Mouse (Mus musculus) A20 (cell line): ENCODE measurements around the gene Nwd1.
A peak's percentile ranks its signal among the peaks of the same experiment; 100 is the strongest.

ENCODE experiments used
- DNase-seq: peaks from one replicate; pipeline ENCODE4 v3.0.0-alpha.2; 2011; ENCODE audit warnings: low read depth, low spot score

Gene Nwd1

DNA sequence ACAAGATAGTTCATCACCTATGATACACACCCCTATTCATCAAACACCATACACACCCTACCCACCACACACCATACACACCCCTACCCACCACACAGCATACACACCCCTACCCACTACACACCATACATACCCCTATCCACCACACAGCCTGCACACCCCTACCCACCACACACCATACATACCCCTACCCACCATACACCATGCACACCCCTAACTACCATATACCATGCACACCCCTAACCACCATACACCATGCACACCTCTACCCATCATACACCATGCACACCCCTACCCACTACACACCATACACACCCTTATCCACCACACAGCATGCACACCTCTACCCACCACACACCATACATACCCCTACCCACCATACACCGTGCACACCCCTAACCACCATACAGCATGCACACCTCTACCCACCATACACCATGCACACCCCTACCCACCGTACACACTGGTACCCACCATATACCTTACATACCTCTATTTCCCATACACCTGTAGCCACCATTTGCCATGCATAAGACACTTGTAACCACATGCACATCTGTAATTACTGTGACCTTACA lies 51.9 kb downstream of the Nwd1 start:
- DNase-seq, result no peak

- no peak for DNase-seq
These were observed 66.1 kb downstream of the Nwd1 start for GRCm38 (mm10) chr8:72712569-72712968.

GRCm38 (mm10) chr8:72716594-72716993 lies 70.1 kb downstream of the Nwd1 start:
- DNase-seq, result no peak

GRCm38 (mm10) chr8:72720541-72720940 lies 74.0 kb downstream of the Nwd1 start:
- DNase-seq, result no peak

DNA sequence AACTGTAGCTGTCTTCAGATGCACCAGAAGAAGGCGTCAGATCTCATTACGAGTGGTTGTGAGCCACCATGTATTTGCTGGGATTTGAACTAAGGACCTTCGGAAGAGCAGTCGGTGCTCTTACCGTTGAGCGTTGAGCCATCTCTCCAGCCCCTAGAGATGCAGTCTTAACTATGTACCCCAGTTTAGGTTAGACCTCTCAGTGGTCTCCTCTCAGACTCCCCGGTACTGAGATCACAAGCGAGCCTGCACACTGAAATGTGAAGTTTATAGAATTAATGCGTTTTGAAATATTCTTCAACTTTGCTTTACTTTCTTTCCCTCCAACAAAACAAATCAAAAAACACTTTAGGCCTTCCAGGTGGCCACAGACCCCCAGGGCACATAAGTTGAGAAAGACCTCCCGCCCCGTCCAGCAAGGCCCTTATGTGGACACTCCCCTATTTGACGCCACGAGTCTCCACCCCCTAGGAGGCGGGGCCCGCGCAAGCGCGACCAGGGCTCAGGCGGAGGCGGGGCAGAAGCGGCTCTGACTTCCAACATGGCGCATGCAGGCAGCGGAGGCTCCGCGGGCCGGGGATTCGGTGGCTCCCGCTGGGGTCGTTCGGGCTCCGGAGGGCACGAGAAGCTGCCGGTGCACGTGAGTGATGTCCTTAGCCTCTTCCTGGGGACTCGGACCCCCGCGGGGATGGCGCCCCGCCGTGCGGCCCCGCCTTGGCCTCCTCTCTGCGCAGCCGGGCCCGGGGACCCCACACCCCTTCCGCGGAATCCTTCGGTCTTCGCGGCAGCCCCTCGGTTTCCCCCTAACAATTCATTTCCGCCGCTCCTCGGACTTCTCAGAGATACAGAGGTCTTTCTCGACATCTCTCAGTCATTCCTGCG lies 76.5 kb downstream of the Nwd1 start, which contains the start of gene Sin3b:
Gene Sin3b, plus strand, starts transcription at position 517 of the 882 bp plus-strand sequence.
- DNase-seq, result peak; percentile 94

DNA sequence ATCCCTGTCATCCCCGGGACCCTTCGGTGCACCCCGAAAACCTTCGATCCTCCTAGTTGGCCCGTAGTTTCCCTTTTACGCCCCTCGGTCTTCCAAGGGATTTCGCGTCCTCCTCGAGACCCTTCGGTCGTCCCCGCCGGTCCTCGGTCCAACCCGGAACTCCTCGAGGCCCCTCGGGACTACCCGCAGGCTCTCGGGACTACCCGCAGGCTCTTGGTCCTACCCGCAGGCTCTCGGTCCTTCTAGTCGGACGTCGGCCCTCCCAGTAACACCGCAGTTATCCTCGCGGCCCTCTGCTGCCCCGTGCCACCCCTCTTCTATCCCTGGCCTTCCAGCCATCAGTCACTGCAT lies 77.1 kb downstream of the Nwd1 start:
- peak; percentile 45 for DNase-seq

DNA sequence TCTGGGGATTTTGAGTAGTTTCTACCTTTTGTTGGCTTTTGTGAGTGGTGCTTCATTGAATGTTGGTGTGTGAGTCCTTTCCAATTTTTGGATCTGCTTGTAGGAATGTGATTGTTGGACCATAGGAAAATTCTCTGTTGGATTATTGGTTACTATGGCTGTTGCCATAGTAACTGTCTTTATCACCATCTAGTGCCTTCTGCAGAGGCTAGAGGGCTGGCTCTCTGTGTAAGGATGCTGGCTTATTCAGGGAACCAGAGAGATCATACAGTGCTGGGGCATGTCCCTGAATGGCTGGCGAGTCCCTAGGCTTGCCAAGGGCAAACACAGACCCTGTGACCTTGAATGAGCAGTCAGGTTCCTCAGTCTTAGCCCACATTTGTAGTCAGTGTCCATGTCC lies 82.1 kb downstream of the Nwd1 start:
- DNase-seq, result no peak

- no peak for DNase-seq
These were observed 88.5 kb downstream of the Nwd1 start for GRCm38 (mm10) chr8:72735001-72735400.

DNA sequence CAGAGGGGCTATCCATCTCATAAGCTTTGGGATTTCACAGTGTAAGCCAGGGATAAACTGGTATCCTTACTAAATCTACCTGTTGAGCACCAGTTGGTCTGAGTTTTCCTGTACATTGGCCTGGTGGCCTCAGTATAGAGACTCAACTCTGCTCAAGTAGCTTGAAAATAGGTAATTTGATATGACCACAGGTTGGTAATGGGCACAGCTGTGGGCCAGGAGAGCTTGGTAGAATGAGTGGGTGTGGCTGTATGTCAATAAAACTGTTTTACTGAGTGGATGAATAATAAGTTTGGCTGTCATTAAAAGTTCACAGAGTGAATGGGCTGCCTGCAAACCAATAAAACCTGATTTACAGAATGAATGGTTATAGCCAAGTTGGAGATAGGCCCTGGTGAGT lies 90.4 kb downstream of the Nwd1 start:
- DNase-seq, result no peak

GRCm38 (mm10) chr8:72746061-72746460 lies 99.5 kb downstream of the Nwd1 start:
- DNase-seq, result peak; percentile 55

- no peak for DNase-seq
These were observed 103.3 kb downstream of the Nwd1 start for GRCm38 (mm10) chr8:72749846-72750245.

DNA sequence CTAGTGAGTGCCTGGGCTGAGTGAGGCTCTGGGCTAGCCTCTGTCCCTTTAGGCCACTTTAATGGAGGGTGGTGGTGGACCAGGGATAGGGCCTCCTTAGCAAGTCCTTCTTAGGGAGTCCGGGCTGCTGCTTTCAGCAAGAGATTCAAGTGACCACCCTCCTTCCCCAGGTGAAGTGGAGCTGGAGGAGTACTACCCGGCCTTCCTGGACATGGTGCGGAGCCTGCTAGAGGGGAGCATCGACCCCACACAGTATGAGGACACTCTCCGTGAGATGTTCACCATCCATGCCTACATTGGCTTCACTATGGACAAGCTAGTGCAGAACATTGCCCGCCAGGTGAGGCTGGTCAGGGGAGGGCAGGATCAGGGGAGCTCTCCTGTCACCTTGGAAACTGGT lies 103.8 kb downstream of the Nwd1 start:
- DNase-seq, result no peak

DNA sequence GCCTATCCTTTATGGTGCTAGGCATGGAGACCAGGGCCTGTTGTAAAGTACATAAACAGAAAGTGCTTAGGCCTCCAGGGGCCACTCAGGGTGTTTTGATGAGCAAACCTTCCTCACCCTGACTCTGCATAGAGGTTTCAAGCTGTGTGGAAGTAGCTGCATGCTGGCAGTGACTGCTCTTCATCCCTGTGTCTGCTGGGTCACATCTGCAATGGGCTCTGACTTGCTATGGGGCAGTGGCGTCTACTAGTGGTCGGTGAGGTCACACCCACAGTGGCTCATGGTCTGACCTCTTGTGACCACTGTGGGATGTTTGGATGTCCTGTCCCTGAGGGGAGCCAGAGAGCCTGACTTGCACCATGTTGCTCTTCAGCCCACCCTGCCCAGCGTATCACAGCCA lies 104.6 kb downstream of the Nwd1 start:
- no peak for DNase-seq

DNA sequence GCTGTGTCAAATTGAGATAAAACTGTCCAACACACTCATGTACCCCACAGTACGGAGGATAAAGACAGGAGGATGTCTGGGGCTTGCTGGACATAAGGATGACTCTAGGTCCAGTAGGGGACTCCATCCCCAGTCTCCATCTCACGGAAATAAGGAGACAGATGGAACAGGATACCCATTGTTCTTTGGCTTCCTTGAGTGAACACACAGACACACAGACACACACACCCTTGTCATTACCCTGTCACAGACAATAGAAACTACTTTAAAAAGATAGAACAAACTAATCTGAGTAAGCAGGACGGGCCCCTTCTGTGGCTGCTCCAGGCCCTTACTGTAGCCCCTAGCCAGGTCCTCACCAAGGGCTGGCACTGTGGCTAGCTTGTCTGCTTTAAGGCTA lies 105.8 kb downstream of the Nwd1 start:
- DNase-seq, result no peak

- DNase-seq, result no peak
These were observed 106.7 kb downstream of the Nwd1 start for GRCm38 (mm10) chr8:72753165-72753564.

- no peak for DNase-seq
These were observed 107.3 kb downstream of the Nwd1 start for GRCm38 (mm10) chr8:72753781-72754180.

DNA sequence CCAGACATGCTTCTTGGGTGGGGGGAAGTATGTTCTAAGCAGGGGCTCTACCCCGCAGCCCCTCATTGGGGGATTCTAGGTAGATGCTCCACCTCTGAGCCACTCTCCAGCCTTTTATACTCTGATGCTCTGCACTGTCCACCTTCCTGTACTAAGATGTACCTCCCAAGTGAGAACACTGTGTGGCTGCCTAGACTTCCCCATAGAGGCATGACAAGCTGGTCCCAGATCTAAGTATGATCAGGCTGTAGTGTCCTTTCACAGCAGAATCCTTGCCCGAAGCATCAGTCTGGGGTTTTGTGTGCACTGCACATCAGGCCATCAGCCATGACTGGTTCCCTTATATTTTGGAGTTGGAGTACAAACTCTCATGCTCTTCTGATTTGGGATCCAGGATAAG lies 109.5 kb downstream of the Nwd1 start:
- DNase-seq, result no peak

GRCm38 (mm10) chr8:72756771-72757390 lies 110.4 kb downstream of the Nwd1 start:
- DNase-seq, result no peak

GRCm38 (mm10) chr8:72757426-72758195 lies 111.1 kb downstream of the Nwd1 start:
- DNase-seq, result no peak

GRCm38 (mm10) chr8:72758310-72758709 lies 111.8 kb downstream of the Nwd1 start:
- DNase-seq, result peak; percentile 20

DNA sequence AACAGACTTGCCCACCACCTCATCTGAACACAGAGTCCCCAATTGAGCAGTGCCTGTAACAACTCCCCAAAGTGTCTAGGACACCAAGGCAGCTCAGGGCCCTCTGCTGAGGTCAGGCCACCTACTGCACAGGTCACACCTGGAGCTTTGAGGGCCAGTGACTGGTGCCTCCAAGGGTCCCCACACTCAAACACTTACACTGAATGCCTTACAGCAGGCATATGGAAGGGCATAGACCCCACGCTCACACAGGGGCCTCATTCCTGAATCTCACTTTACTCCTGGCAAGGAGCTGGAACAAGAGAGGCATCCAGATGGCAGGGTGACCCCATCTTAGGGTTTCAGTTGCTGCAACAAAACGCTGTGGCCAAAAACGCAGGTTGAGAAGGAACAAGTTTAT lies 113.7 kb downstream of the Nwd1 start:
- no peak for DNase-seq
